Mouse (Mus musculus): Measurements from ENCODE around the gene Gm28043.

DNA sequence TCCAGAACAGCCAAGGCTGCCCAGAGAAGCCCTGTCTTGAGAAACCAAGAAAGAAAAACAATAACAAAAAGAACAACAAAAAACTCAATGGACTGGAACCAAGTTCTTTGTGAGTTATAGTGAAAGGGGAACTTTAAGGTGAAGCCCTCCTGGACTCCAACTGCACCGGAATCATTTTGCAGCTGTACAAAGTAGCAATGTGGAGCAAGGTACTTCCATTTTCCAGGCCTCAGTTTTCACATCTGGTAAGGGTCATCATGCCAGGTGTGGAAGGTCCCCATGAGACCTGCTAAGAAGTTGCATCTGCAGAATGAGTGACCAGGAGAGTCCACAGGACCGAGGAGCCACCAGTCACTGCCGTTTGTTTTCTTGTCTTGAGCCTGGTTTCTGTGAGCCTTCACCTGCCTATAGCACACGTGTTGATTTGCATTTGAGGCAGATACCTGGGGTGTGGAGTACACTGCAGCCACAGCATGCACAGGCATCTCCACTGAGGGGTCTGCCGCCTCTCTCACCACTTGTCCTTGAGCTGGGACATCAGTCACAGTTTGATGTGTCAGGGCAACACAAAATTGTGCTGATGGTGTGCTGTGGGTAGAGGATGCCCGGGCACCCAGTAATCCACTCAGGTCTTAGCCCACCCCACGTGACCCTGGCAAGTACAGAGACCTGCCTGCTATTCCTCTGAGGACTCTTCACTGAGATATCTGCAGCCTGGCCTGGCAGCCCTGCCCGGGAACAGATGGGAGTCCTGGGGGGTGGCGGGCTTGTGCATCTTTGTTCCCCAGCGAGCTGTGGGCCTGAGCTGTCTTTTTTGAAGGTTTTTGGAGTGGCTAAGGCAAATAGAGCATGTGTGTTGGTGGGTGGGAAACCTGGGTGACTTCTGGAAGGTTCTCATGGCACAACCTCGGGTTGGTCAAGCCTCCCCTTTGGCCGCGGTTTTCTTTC is 105.2 kb downstream of the Gm28043 start:
- no peak for TF ChIP-seq CTCF (IDR thresholded peaks at IDR 0.05; ENCODE audit: control insufficient read depth, insufficient read depth, insufficient replicate concordance, low read depth, low read length)
- TF ChIP-seq POLR2A (IDR thresholded peaks at IDR 0.05; ENCODE audit: control insufficient read depth, low read depth, low read length) = no peak

All from testis, adult 2 months (tissue).